In the genomic region with DNA sequence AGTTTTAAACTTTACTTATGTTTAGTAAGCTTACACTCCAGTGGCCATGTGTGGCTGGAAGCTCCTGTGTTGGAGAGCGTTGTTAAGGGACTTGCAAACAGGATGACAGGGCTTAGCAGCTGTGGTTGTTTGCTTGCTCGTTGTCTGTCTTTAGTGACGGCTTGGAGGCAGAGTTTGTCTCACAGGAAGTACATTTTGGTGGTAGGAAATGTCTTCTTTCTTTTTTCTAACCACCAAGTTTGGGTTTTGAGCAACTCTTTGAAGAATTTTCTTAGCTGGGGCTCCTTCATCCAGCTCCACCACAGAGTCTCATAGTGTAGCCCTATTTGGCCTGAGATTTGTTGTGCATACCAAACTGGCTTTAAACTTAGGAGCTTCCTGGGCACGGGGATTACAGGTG, we compare ENCODE assay signal across 23 mouse cellular contexts. TPM values are rescaled to one million over a fixed set of nuclear protein-coding genes. Genes with fewer than 3 reads are reported as not detected.
DNase-seq lines count a peak whose midpoint lies in the region; ATAC-seq and TF ChIP-seq lines count a peak whose summit lies in the region.
"Had no signal": no experiment of that assay in that cellular context is flagged by ENCODE, and none has a peak within 500 bp of the region (broad histone marks: within the 10 kb centered on the region; RNA-seq: fewer than 3 reads in every experiment).

No protein-coding gene starts in this region.

- no peaks in the 10 kb centered on the region for H3K27me3 ChIP-seq in liver, postnatal 0 days (ENCODE audit: insufficient read depth, low read length)
- no peaks in the 10 kb centered on the region for H3K27me3 ChIP-seq in liver, embryonic 11.5 days (replicated peaks; ENCODE audit: control insufficient read depth, insufficient read depth, low read length)
- H3K27me3 ChIP-seq in midbrain, embryonic 16.5 days (ENCODE audit: control insufficient read depth, insufficient read depth, low read depth, low read length) = peaks cover 36% of the 10 kb centered on the region
- H3K27me3 ChIP-seq: CH12.LX; embryonic facial prominence, embryonic 13.5 days; heart, embryonic 12.5 days; neural tube, embryonic 13.5 days had no signal

- peak; percentile 10 for DNase-seq in liver, postnatal 0 days
- DNase-seq in liver, embryonic 11.5 days (ENCODE audit: low spot score) = no peak
- DNase-seq in T-cell, adult 2 months (ENCODE audit: low spot score) = peak; percentile 84
- peak; percentile 91 for DNase-seq in naive thymus-derived CD4-positive, alpha-beta T cell, adult 2 months (ENCODE audit: low read depth)
- peak; percentile 23 to 35 for DNase-seq in thymus, postnatal 36 days
- DNase-seq in gastrocnemius, adult 2 months = no peak
- DNase-seq in ovary, adult 18-20 months (ENCODE audit: low spot score) = no peak
- DNase-seq: adrenal gland, postnatal 14 days; cerebellum, adult 2 months; heart, postnatal 36 days; liver; lung, embryonic 14.5 days had no signal

- no peaks in the 10 kb centered on the region for H3K9me3 ChIP-seq in liver, postnatal 0 days (ENCODE audit: low read length)
- no peaks in the 10 kb centered on the region for H3K9me3 ChIP-seq in liver, embryonic 11.5 days (ENCODE audit: control insufficient read depth, low read length)
- no peaks in the 10 kb centered on the region for H3K9me3 ChIP-seq in midbrain, embryonic 16.5 days (replicated peaks; ENCODE audit: control insufficient read depth, low read length, poor library complexity, severe bottlenecking)
- H3K9me3 ChIP-seq: embryonic facial prominence, embryonic 13.5 days; heart, embryonic 12.5 days; neural tube, embryonic 13.5 days had no signal

- no peak overlapping the region for H3K4me3 ChIP-seq in liver, postnatal 0 days (ENCODE audit: low read depth, low read length)
- no peak overlapping the region for H3K4me3 ChIP-seq in liver, embryonic 11.5 days (ENCODE audit: low read depth, low read length)
- no peak overlapping the region for H3K4me3 ChIP-seq in gastrocnemius, adult 2 months
- H3K4me3 ChIP-seq in midbrain, embryonic 16.5 days (ENCODE audit: low read depth, low read length) = no peak overlapping the region
- H3K4me3 ChIP-seq: embryonic facial prominence, embryonic 13.5 days; heart, embryonic 12.5 days; neural tube, embryonic 13.5 days had no signal

- WGBS in liver, postnatal 0 days (ENCODE audit: insufficient replicate concordance) = 61% methylated on average over 4 of the region's 4 CpGs
- WGBS in liver, embryonic 11.5 days = 78% methylated on average over 4 of the region's 4 CpGs
- 90% methylated on average over 4 of the region's 4 CpGs for WGBS in midbrain, embryonic 16.5 days

- ATAC-seq in liver, postnatal 0 days = no peak
- no peak for ATAC-seq in liver, embryonic 11.5 days (replicated peaks; ENCODE audit: low FRiP score)
- no peak for ATAC-seq in midbrain, embryonic 16.5 days

- H3K9ac ChIP-seq in liver, postnatal 0 days (replicated peaks) = no peak overlapping the region
- no peak overlapping the region for H3K9ac ChIP-seq in liver, embryonic 11.5 days (ENCODE audit: low read depth, low read length)
- H3K9ac ChIP-seq in midbrain, embryonic 16.5 days (ENCODE audit: low read depth, low read length) = no peak overlapping the region
- H3K9ac ChIP-seq: embryonic facial prominence, embryonic 13.5 days; heart, embryonic 12.5 days; lung, embryonic 14.5 days; neural tube, embryonic 13.5 days had no signal

- no peak overlapping the region for H3K27ac ChIP-seq in liver, postnatal 0 days (ENCODE audit: low read depth)
- no peak overlapping the region for H3K27ac ChIP-seq in liver, embryonic 11.5 days (ENCODE audit: low read depth, low read length)
- no peak overlapping the region for H3K27ac ChIP-seq in gastrocnemius, adult 2 months
- H3K27ac ChIP-seq in midbrain, embryonic 16.5 days (ENCODE audit: low read length) = no peak overlapping the region
- H3K27ac ChIP-seq: embryonic facial prominence, embryonic 13.5 days; neural tube, embryonic 13.5 days had no signal

- intact Hi-C loops in gastrocnemius, adult 2 months (cut with DNase I) = no loop called here

- H3K36me3 ChIP-seq in liver, postnatal 0 days (replicated peaks; ENCODE audit: insufficient read depth, low read length) = peaks cover 91% of the 10 kb centered on the region
- peaks cover 63% of the 10 kb centered on the region for H3K36me3 ChIP-seq in liver, embryonic 11.5 days (ENCODE audit: control insufficient read depth, insufficient read depth, low read length)
- peaks cover 43% of the 10 kb centered on the region for H3K36me3 ChIP-seq in midbrain, embryonic 16.5 days (ENCODE audit: control insufficient read depth, insufficient read depth, low read length)

- H3K4me2 ChIP-seq in liver, postnatal 0 days (ENCODE audit: low read depth, low read length) = no peak overlapping the region
- H3K4me2 ChIP-seq in liver, embryonic 11.5 days = no peak overlapping the region
- no peak overlapping the region for H3K4me2 ChIP-seq in midbrain, embryonic 16.5 days (ENCODE audit: low read length)
- H3K4me2 ChIP-seq: embryonic facial prominence, embryonic 13.5 days; heart, embryonic 12.5 days; lung, embryonic 14.5 days; neural tube, embryonic 13.5 days had no signal

- TF ChIP-seq EP300 in liver, postnatal 0 days (IDR thresholded peaks at IDR 0.05; ENCODE audit: low read depth) = no peak

- 0 out of 2 replicates have a peak, but pooled peaks cover under 1% of the 10 kb centered on the region for H3K4me1 ChIP-seq in liver, postnatal 0 days (ENCODE audit: insufficient read depth)
- H3K4me1 ChIP-seq in liver, embryonic 11.5 days (replicated peaks; ENCODE audit: control insufficient read depth, insufficient read depth, low read length) = no peaks in the 10 kb centered on the region
- H3K4me1 ChIP-seq in midbrain, embryonic 16.5 days (ENCODE audit: control insufficient read depth, insufficient read depth, low read length) = no peaks in the 10 kb centered on the region
- H3K4me1 ChIP-seq: neural tube, embryonic 13.5 days had no signal

- TF ChIP-seq CTCF in liver, postnatal 0 days (IDR thresholded peaks at IDR 0.05; ENCODE audit: low read depth) = no peak
- TF ChIP-seq CTCF in gastrocnemius, adult 2 months (IDR thresholded peaks at IDR 0.05) = no peak

RNA-seq across cellular contexts. Expression of a gene that starts 18.1 kb away (rescaled TPM):
- polyA plus RNA-seq in liver, postnatal 0 days (2015; fragmentation: Nextera tagmentation; extraction: Ambion mirVana) = 136 and 144 TPM in 2 replicates
- 215 and 216 TPM in 2 replicates for polyA plus RNA-seq in liver, embryonic 11.5 days (2014; fragmentation: Nextera tagmentation; extraction: Ambion mirVana)
- 10 to 100 TPM; 44.5 to 61.3 TPM for total RNA-seq in gastrocnemius, adult 2 months (2021)
- polyA plus RNA-seq in midbrain, embryonic 16.5 days (2015; fragmentation: Nextera tagmentation; extraction: Ambion mirVana) = 340 and 348 TPM in 2 replicates

RNA-seq across cellular contexts. Expression of a gene that starts 39.0 kb away (rescaled TPM):
- not detected in 2 replicates for polyA plus RNA-seq in liver, postnatal 0 days (2015; fragmentation: Nextera tagmentation; extraction: Ambion mirVana)
- polyA plus RNA-seq in liver, embryonic 11.5 days (2014; fragmentation: Nextera tagmentation; extraction: Ambion mirVana) = not detected in 2 replicates
- not detected for total RNA-seq in gastrocnemius, adult 2 months (2021)
- polyA plus RNA-seq in midbrain, embryonic 16.5 days (2015; fragmentation: Nextera tagmentation; extraction: Ambion mirVana) = not detected in 2 replicates
- total RNA-seq: adrenal gland, postnatal 14 days; CH12.LX; common myeloid progenitor, adult 5-6 weeks; layer of hippocampus, postnatal 25 days; left cerebral cortex, postnatal 36 days; megakaryocyte-erythroid progenitor cell, adult 5-6 weeks had no signal
- polyA plus RNA-seq: cerebellum, adult 2 months; embryonic facial prominence, embryonic 13.5 days; intestine, embryonic 14.5 days; kidney, embryonic 16.5 days; lung, embryonic 14.5 days; neural tube, embryonic 13.5 days had no signal

Comparison
In these comparisons a context has a peak if more than half of its experiments do, and no peak if none do; other contexts are left out.
1. DNase-seq: peak in liver, postnatal 0 days (single experiment), T-cell, adult 2 months (single experiment), naive thymus-derived CD4-positive, alpha-beta T cell, adult 2 months (single experiment) and thymus, postnatal 36 days (2 of 2); none in liver, embryonic 11.5 days (single experiment), gastrocnemius, adult 2 months (single experiment) and ovary, adult 18-20 months (single experiment).